Mouse (Mus musculus) ES-Bruce4 (cell line): ENCODE data around the gene Tnrc6a.

Experiments
- CTCF ChIP-seq: IDR thresholded peaks from one replicate; pipeline ENCODE4 v1.8.1; 2011; ENCODE audit warnings: low read depth, low read length
- POLR2A ChIP-seq: IDR thresholded peaks from one replicate; pipeline ENCODE4 v1.8.1; 2011; ENCODE audit warnings: low read length; ENCODE audit not compliant: insufficient read depth

GRCm38 (mm10) chr7:123088920-123089319, 34.8 kb upstream of the Tnrc6a start:
- TF ChIP-seq CTCF (no peak), POLR2A (no peak)
